Mouse (Mus musculus) neural tube, embryonic 10.5 days (tissue): ENCODE measurements around the gene Gpbar1.

Source experiments
- DNase-seq: peaks from one replicate; pipeline ENCODE4 v3.0.0-alpha.2; 2017; ENCODE audit warnings: low spot score; ENCODE audit errors: extremely low spot score

The Gpbar1 gene

GRCm38 (mm10) chr1:74278538-74278937 lies at the start of gene Gpbar1:
Gpbar1 (plus strand) TSS chr1:74278550.
- DNase-seq, result no peak

GRCm38 (mm10) chr1:74229942-74230341 lies 48.4 kb upstream of the Gpbar1 start:
- no peak for DNase-seq

GRCm38 (mm10) chr1:74230992-74231391 lies 47.4 kb upstream of the Gpbar1 start:
- no peak for DNase-seq

- peak; percentile 97 for DNase-seq
These were observed 42.3 kb upstream of the Gpbar1 start, which contains the start of gene Arpc2 for GRCm38 (mm10) chr1:74235938-74236589. Arpc2 (plus strand) TSS chr1:74236084.

- peak; percentile 71 for DNase-seq
These were observed 41.6 kb upstream of the Gpbar1 start for GRCm38 (mm10) chr1:74236590-74237317.

- no peak for DNase-seq
These were observed 40.7 kb upstream of the Gpbar1 start for GRCm38 (mm10) chr1:74237671-74238070.

GRCm38 (mm10) chr1:74238136-74238535 lies 40.2 kb upstream of the Gpbar1 start:
- DNase-seq, result no peak

GRCm38 (mm10) chr1:74239162-74239561 lies 39.2 kb upstream of the Gpbar1 start:
- DNase-seq, result no peak

GRCm38 (mm10) chr1:74239618-74240017 lies 38.7 kb upstream of the Gpbar1 start:
- no peak for DNase-seq

GRCm38 (mm10) chr1:74240311-74240710 lies 38.0 kb upstream of the Gpbar1 start:
- no peak for DNase-seq

GRCm38 (mm10) chr1:74240832-74241231 lies 37.5 kb upstream of the Gpbar1 start:
- no peak for DNase-seq

- DNase-seq, result no peak
These were observed 32.8 kb upstream of the Gpbar1 start for GRCm38 (mm10) chr1:74245525-74245924.

GRCm38 (mm10) chr1:74248799-74249198 lies 29.6 kb upstream of the Gpbar1 start:
- no peak for DNase-seq

GRCm38 (mm10) chr1:74249331-74249980 lies 28.9 kb upstream of the Gpbar1 start:
- DNase-seq, result no peak

GRCm38 (mm10) chr1:74250096-74250495 lies 28.3 kb upstream of the Gpbar1 start:
- no peak for DNase-seq

- DNase-seq, result no peak
These were observed 22.5 kb upstream of the Gpbar1 start for GRCm38 (mm10) chr1:74255704-74256345.

GRCm38 (mm10) chr1:74256782-74257181 lies 21.6 kb upstream of the Gpbar1 start:
- DNase-seq, result no peak

- DNase-seq, result no peak
These were observed 15.8 kb upstream of the Gpbar1 start for GRCm38 (mm10) chr1:74262510-74262909.

GRCm38 (mm10) chr1:74268750-74269149 lies 9.6 kb upstream of the Gpbar1 start:
- DNase-seq, result no peak

GRCm38 (mm10) chr1:74271659-74272058 lies 6.7 kb upstream of the Gpbar1 start:
- DNase-seq, result no peak

GRCm38 (mm10) chr1:74275015-74275414 lies 3.3 kb upstream of the Gpbar1 start:
- peak; percentile 20 for DNase-seq

- DNase-seq, result no peak
These were observed 1.3 kb upstream of the Gpbar1 start for GRCm38 (mm10) chr1:74277041-74277440.
